Mouse (Mus musculus) limb, embryonic 12.5 days (tissue): ENCODE results near the gene Casq2. TPM values are rescaled to one million over a fixed set of nuclear protein-coding genes. Genes with fewer than 3 reads are reported as not detected.

ENCODE experiments used
- ATAC-seq: fragments of 200-750 bp; cut with Nextera tagmentation; 2 replicates; pipeline ENCODE4 v1.8.0; 2017; ENCODE audit warnings: low read depth, moderate TSS enrichment; ENCODE audit not compliant: insufficient number of reproducible peaks, insufficient read depth, low FRiP score, low TSS enrichment
- H3K27ac ChIP-seq: fragments of 300-500 bp; sonication (generic); 2 replicates; pipeline ENCODE4 v1.5.1; 2016; ENCODE audit warnings: mild to moderate bottlenecking, moderate library complexity
- H3K27me3 ChIP-seq: fragments of 300-500 bp; sonication (generic); 2 replicates; pipeline ENCODE4 v1.6.1; 2016; ENCODE audit warnings: mild to moderate bottlenecking, moderate library complexity
- H3K36me3 ChIP-seq: fragments of 300-500 bp; sonication (generic); 2 replicates; pipeline ENCODE4 v1.6.1; 2016; ENCODE audit warnings: mild to moderate bottlenecking, moderate library complexity
- H3K4me1 ChIP-seq: fragments of 300-500 bp; sonication (generic); replicated peaks from 2 replicates; pipeline ENCODE4 v1.6.1; 2016
- H3K4me2 ChIP-seq: fragments of 300-500 bp; sonication (generic); 2 replicates; pipeline ENCODE4 v1.6.1; 2016; ENCODE audit warnings: mild to moderate bottlenecking, moderate library complexity
- H3K4me3 ChIP-seq: fragments of 300-500 bp; sonication (generic); replicated peaks from 2 replicates; pipeline ENCODE4 v1.5.1; 2016; ENCODE audit warnings: mild to moderate bottlenecking
- H3K9ac ChIP-seq: fragments of 300-500 bp; sonication (generic); replicated peaks from 2 replicates; pipeline ENCODE4 v1.6.1; 2016; ENCODE audit warnings: mild to moderate bottlenecking, moderate library complexity
- H3K9me3 ChIP-seq: fragments of 300-500 bp; sonication (generic); 2 replicates; pipeline ENCODE4 v1.6.1; 2016; ENCODE audit warnings: mild to moderate bottlenecking, moderate library complexity
- WGBS: fragments of 180-500 bp; shearing (Covaris S2); methylation state at CpG from one replicate; pipeline ENCODE4 v1.1.7; 2016; 5-methylcytosine and 5-hydroxymethylcytosine counted together
- polyA plus RNA-seq: library from polyadenylated mRNA; unstranded; fragments of >200 nt; fragmentation: Nextera tagmentation; extraction: Ambion mirVana; gene quantifications from 2 replicates; pipeline ENCODE4 v1.2.1, GENCODE M21; 2016

The Casq2 gene
- polyA plus RNA-seq, 1 experiment from 2014 or later, result 15.6 TPM

DNA sequence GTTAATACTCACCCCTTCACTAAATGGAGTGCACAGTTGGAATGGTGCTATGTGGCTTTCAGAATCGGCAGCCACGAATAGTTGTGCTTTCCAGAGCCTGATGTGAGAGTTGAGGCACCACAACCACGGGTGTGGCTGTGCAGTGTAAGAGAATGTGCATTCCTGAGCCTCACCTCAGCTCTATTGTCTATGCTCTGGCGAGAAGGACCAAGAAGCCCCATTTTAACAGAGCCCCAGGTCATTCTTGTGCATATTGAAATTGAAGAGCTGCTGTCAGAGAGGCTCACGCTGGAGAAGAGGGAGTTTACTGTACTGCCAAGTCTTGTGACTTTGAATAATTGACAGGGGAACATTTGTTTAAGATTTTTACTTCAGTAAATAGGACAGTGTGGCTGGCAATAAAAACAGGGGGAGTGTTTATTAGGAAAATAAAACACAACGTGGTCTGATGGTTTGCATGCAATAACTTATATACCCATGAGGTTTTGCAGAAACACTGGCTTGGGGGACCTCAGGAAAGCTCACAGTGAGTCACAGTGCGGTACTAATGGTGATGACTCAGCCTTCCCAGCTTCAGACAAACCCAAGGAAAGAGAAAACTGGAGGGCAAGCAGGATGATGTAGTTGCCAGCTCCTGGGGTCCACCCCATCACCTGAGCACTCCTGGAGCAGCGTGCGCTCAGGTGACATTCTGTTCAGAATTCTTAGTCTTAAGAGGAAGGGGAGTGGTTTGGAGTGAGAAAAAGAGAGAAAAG is 17.8 kb downstream of the Casq2 start:
- peaks cover 15% of the 10 kb centered on the region; the same call in 1 of the 2 replicates for H3K27me3 ChIP-seq
- H3K4me1 ChIP-seq, result peaks cover 6% of the 10 kb centered on the region
- H3K4me2 ChIP-seq, result no peak overlapping the region
- H3K9me3 ChIP-seq, result no peaks in the 10 kb centered on the region
- H3K4me3 ChIP-seq, result no peak overlapping the region
- H3K27ac ChIP-seq, result no peak overlapping the region
- 68% methylated on average over 9 of the region's 9 CpGs for WGBS
- no peak for ATAC-seq
- H3K36me3 ChIP-seq, result no peaks in the 10 kb centered on the region
- no peak overlapping the region for H3K9ac ChIP-seq

- no peak overlapping the region for H3K9ac ChIP-seq
- no peak overlapping the region for H3K4me2 ChIP-seq
- no peaks in the 10 kb centered on the region for H3K27me3 ChIP-seq
- WGBS, result 78% methylated on average over 3 of the region's 3 CpGs
- H3K4me3 ChIP-seq, result no peak overlapping the region
- no peaks in the 10 kb centered on the region for H3K9me3 ChIP-seq
- ATAC-seq, result no peak
- no peak overlapping the region for H3K27ac ChIP-seq
- H3K4me1 ChIP-seq, result no peaks in the 10 kb centered on the region
- no peaks in the 10 kb centered on the region for H3K36me3 ChIP-seq
Measured at GRCm38 (mm10) chr3:102108201-102108600, 22.0 kb downstream of the Casq2 start.

- no peak for ATAC-seq
- Histone ChIP-seq H3K4me3 (no peak overlapping the region), H3K9me3 (no peaks in the 10 kb centered on the region), H3K4me1 (no peaks in the 10 kb centered on the region), H3K27me3 (no peaks in the 10 kb centered on the region), H3K9ac (no peak overlapping the region), H3K4me2 (no peak overlapping the region), H3K27ac (no peak overlapping the region), H3K36me3 (no peaks in the 10 kb centered on the region)
- WGBS, result 82% methylated on average over 7 of the region's 7 CpGs
Measured at GRCm38 (mm10) chr3:102111979-102112599, 25.9 kb downstream of the Casq2 start.

- no peaks in the 10 kb centered on the region for H3K9me3 ChIP-seq
- H3K4me2 ChIP-seq, result no peak overlapping the region
- no peaks in the 10 kb centered on the region for H3K4me1 ChIP-seq
- no peak for ATAC-seq
- no peak overlapping the region for H3K9ac ChIP-seq
- no peaks in the 10 kb centered on the region for H3K27me3 ChIP-seq
- H3K27ac ChIP-seq, result no peak overlapping the region
- H3K36me3 ChIP-seq, result no peaks in the 10 kb centered on the region
- no peak overlapping the region for H3K4me3 ChIP-seq
Measured at GRCm38 (mm10) chr3:102120947-102121346, 34.7 kb downstream of the Casq2 start.

DNA sequence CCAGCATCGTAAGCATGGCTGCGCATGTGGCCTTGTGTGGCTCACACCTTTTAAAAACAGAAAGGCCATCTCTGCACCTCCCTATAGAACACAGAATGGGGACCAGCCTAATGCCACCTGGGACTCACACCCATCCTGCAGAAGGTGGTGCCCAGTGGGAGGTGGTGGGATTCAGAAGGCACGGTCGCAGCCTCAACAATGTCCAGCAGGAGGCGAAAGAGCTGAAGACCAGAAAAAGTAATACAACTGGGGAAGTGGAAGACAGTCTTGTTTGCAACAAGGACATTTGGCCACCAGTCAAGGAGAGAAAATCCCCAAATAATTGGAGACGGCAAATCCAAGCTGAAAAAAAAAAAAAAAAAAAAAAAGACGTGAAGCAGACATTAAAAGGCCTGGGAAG is 35.8 kb downstream of the Casq2 start:
- ATAC-seq, result no peak
- Histone ChIP-seq H3K9me3 (no peaks in the 10 kb centered on the region), H3K4me1 (no peaks in the 10 kb centered on the region), H3K27me3 (no peaks in the 10 kb centered on the region), H3K4me3 (no peak overlapping the region), H3K9ac (no peak overlapping the region), H3K36me3 (no peaks in the 10 kb centered on the region), H3K27ac (no peak overlapping the region), H3K4me2 (no peak overlapping the region)
- WGBS, result 70% methylated on average over 7 of the region's 7 CpGs

GRCm38 (mm10) chr3:102123654-102124053 is 37.4 kb downstream of the Casq2 start:
- H3K36me3 ChIP-seq, result no peaks in the 10 kb centered on the region
- ATAC-seq, result no peak
- no peak overlapping the region for H3K4me3 ChIP-seq
- H3K4me2 ChIP-seq, result no peak overlapping the region
- H3K4me1 ChIP-seq, result no peaks in the 10 kb centered on the region
- no peak overlapping the region for H3K9ac ChIP-seq
- H3K9me3 ChIP-seq, result no peaks in the 10 kb centered on the region
- no peaks in the 10 kb centered on the region for H3K27me3 ChIP-seq
- H3K27ac ChIP-seq, result no peak overlapping the region
- 88% methylated on average over 6 of the region's 6 CpGs for WGBS

- no peaks in the 10 kb centered on the region for H3K9me3 ChIP-seq
- no peak overlapping the region for H3K4me3 ChIP-seq
- no peak for ATAC-seq
- H3K36me3 ChIP-seq, result no peaks in the 10 kb centered on the region
- H3K27me3 ChIP-seq, result no peaks in the 10 kb centered on the region
- no peak overlapping the region for H3K4me2 ChIP-seq
- no peak overlapping the region for H3K27ac ChIP-seq
- no peak overlapping the region for H3K9ac ChIP-seq
- H3K4me1 ChIP-seq, result no peaks in the 10 kb centered on the region
- WGBS, result 79% methylated on average over 1 of the region's 1 CpGs
Measured at GRCm38 (mm10) chr3:102125546-102125945, 39.3 kb downstream of the Casq2 start.

- Histone ChIP-seq H3K4me1 (no peaks in the 10 kb centered on the region), H3K4me3 (no peak overlapping the region), H3K27me3 (no peaks in the 10 kb centered on the region), H3K27ac (no peak overlapping the region), H3K4me2 (no peak overlapping the region), H3K36me3 (no peaks in the 10 kb centered on the region), H3K9me3 (no peaks in the 10 kb centered on the region), H3K9ac (no peak overlapping the region)
- ATAC-seq, result no peak
- WGBS, result 66% methylated on average over 2 of the region's 2 CpGs
Measured at GRCm38 (mm10) chr3:102127114-102127513, 40.9 kb downstream of the Casq2 start.

GRCm38 (mm10) chr3:102128242-102128641 is 42.0 kb downstream of the Casq2 start:
- Histone ChIP-seq H3K9me3 (no peaks in the 10 kb centered on the region), H3K9ac (no peak overlapping the region), H3K4me2 (no peak overlapping the region), H3K27me3 (no peaks in the 10 kb centered on the region), H3K4me1 (no peaks in the 10 kb centered on the region), H3K4me3 (no peak overlapping the region), H3K36me3 (no peaks in the 10 kb centered on the region), H3K27ac (no peak overlapping the region)
- ATAC-seq, result no peak
- 89% methylated on average over 2 of the region's 2 CpGs for WGBS

DNA sequence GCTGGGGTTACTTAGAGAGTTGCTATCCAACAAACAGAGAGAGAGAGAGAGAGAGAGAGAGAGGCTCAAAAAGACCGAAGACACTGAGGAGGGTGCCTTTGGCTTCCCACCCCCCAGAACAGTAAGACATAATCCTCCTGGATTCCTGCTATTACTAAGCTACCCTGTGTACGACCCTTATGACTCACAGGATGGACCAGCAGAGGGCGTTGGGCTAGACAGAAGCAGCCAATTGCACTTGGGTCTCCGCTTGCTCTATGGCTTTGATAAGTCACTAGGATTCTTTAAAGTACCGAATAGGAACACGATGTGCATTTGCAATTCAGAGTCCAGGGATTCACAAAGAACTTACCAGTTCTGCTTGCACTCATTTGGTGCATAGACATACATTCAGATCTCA is 44.3 kb downstream of the Casq2 start:
- H3K4me1 ChIP-seq, result peaks cover 3% of the 10 kb centered on the region
- H3K27me3 ChIP-seq, result no peaks in the 10 kb centered on the region
- no peak overlapping the region for H3K4me3 ChIP-seq
- H3K9me3 ChIP-seq, result no peaks in the 10 kb centered on the region
- H3K9ac ChIP-seq, result no peak overlapping the region
- no peak overlapping the region for H3K27ac ChIP-seq
- H3K4me2 ChIP-seq, result no peak overlapping the region
- no peak for ATAC-seq
- H3K36me3 ChIP-seq, result no peaks in the 10 kb centered on the region
- WGBS, result 74% methylated on average over 6 of the region's 6 CpGs

- H3K4me2 ChIP-seq, result no peak overlapping the region
- H3K36me3 ChIP-seq, result no peaks in the 10 kb centered on the region
- no peaks in the 10 kb centered on the region for H3K27me3 ChIP-seq
- no peak overlapping the region for H3K4me3 ChIP-seq
- H3K4me1 ChIP-seq, result peaks cover 10% of the 10 kb centered on the region
- H3K27ac ChIP-seq, result no peak overlapping the region
- H3K9ac ChIP-seq, result no peak overlapping the region
- WGBS, result 89% methylated on average over 9 of the region's 9 CpGs
- ATAC-seq, result no peak
- H3K9me3 ChIP-seq, result no peaks in the 10 kb centered on the region
Measured at GRCm38 (mm10) chr3:102131627-102132324, 45.6 kb downstream of the Casq2 start.
